Mouse (Mus musculus): ENCODE data around the gene Mctp2.

DNA sequence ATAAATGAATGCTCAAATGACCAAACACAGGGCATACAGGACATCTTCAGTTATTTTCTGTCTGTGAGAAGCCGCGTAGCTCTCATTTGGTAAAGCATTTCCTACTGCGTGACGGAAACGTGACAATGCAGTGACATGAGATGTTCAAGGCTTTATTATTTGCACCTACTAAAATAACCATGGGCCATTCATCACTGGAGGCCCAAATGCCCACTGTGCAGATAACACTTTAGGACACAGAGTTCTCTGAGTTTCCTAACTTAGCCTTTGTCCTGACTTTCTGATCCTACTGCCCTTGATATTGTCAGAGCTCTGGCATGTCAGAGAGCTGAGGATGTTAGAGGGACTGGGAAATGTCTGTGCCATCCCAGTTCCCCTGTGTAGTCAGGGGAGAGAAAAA lies 97.1 kb downstream of the Mctp2 start:
- no peak for TF ChIP-seq CTCF (IDR thresholded peaks at IDR 0.05; ENCODE audit: insufficient read depth, low read depth, low read length)
- TF ChIP-seq POLR2A (IDR thresholded peaks at IDR 0.05; ENCODE audit: insufficient read depth, low read depth, low read length): no peak

Data from olfactory bulb, adult 2 months (tissue).